Mouse (Mus musculus): Measurements from ENCODE around the gene Kcnj10. TPM values are rescaled to one million over a fixed set of nuclear protein-coding genes. Genes with fewer than 3 reads are reported as not detected.

Gene Kcnj10
- polyA plus RNA-seq, 1 experiment, result 93.5 TPM

DNA sequence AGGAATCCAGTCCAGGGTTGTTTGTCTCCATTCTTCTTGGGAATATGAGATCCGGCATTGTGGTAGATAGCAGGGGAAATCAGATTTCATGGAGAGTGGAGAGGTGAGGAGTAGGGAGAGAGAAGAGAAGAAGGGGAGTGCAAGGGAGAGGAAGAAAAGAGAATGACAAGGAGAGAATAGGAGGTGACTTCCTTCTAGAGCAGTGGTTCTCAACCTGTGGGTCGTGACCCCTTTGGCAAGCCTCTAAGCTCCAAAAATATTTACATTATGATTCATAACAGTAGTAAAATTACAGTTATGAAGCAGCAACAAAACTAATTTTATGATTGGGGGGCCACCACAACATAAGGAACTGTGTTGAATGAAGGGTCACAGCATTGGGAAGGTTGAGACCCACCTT, 8.1 kb upstream of the Kcnj10 start:
- Histone ChIP-seq H3K4me3 (ENCODE audit: insufficient read depth, low read depth, low read length) (no peak overlapping the region), H3K4me1 (ENCODE audit: control insufficient read depth, insufficient read depth, low read length) (peaks cover 4% of the 10 kb centered on the region), H3K27ac (ENCODE audit: insufficient read depth, low read depth, low read length) (no peak overlapping the region)
- WGBS, result 91% methylated on average over 2 of the region's 2 CpGs
- TF ChIP-seq CTCF (IDR thresholded peaks at IDR 0.05; ENCODE audit: insufficient read depth, low read depth, low read length) (no peak), POLR2A (IDR thresholded peaks at IDR 0.05; ENCODE audit: insufficient read depth, low read depth, low read length) (no peak)

DNA sequence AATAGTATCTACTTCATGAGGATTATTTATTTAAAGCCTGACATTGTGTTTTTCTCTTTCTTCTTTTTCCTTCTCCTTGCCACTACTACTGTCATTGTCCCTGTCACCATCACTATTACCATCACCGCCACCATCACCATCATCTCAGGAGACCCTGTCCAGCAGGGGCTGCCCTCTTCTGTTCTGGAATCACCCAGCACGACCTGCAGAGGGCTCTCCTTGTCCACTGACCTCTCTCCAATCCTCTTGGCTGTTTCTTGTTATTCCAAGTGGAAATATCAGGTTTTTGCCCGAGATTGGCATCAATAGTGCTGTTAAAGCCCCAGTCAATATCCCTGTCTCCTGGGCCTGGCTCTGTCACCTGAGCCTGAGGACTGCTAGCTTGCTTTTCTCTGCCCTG, 7.5 kb upstream of the Kcnj10 start:
- H3K27ac ChIP-seq (ENCODE audit: insufficient read depth, low read depth, low read length), result no peak overlapping the region
- 42% methylated on average over 3 of the region's 3 CpGs for WGBS
- TF ChIP-seq POLR2A (IDR thresholded peaks at IDR 0.05; ENCODE audit: insufficient read depth, low read depth, low read length), result no peak
- no peak for TF ChIP-seq CTCF (IDR thresholded peaks at IDR 0.05; ENCODE audit: insufficient read depth, low read depth, low read length)

DNA sequence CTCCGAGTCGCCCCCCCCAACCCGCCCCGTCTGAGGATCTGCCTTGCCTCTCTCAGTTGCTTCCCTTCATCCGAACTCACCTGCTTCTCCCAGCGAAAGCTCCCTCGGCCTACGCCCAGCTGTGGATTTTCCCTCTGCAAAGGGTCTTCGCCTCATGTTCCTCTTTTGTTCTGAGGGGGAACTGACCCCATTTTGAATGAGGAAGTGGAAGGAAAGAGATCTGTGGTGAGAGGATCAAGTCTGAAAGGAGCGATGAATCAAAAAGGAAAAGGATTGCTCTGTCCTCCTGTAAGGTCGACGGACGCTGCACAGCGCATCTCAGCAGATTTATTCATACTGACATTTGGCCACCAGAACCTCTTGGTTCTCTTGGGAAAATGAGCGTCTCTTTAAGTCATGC, 5.2 kb upstream of the Kcnj10 start:
- WGBS, result 87% methylated on average over 15 of the region's 15 CpGs
- H3K4me3 ChIP-seq (ENCODE audit: insufficient read depth, low read depth, low read length), result no peak overlapping the region
- no peak for TF ChIP-seq POLR2A (IDR thresholded peaks at IDR 0.05; ENCODE audit: insufficient read depth, low read depth, low read length)
- TF ChIP-seq CTCF (IDR thresholded peaks at IDR 0.05; ENCODE audit: insufficient read depth, low read depth, low read length), result no peak
- H3K27ac ChIP-seq (ENCODE audit: insufficient read depth, low read depth, low read length), result no peak overlapping the region
- peaks cover 4% of the 10 kb centered on the region for H3K4me1 ChIP-seq (ENCODE audit: control insufficient read depth, insufficient read depth, low read length)

More for the DNA sequence above, 7.5 kb upstream of the Kcnj10 start:
- Histone ChIP-seq H3K4me3 (ENCODE audit: insufficient read depth, low read depth, low read length) (no peak overlapping the region), H3K4me1 (ENCODE audit: control insufficient read depth, insufficient read depth, low read length) (peaks cover 4% of the 10 kb centered on the region)

DNA sequence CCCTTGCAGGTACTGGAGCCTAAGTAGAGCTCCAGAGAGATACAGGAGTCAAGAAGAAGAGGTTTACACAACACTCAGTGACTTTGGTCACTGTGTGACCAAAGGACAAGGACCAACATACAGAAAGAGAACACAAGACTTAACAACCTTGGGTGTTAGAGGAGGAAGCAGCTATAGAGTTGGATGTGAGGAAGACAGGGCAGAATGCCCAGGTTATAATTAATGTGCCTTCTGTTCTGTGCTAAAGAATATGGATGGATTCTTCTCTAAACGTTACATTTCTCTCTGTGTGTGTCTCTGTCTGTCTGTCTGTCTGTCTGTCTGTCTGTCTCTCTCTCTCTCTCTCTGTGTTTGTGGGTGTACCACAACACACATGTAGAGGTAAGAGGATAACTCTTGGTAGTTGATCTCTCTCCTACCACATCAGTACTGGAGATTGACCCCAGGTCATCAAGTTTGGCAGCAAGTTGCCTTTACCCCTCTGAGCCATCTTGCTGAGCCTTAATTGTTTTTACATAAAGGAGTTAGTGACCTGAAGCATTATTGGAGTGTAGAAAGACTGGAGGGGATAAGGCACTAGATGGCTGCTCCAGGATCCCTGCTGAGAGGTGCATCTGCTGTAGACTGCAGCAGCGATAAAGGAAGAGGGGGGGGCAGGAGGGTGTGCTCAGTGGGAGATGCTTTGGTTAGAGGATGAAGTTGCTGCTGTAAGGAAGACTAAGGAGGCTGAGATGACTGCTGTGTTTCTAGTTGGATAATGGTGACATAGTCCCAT, 3.4 kb upstream of the Kcnj10 start:
- H3K27ac ChIP-seq (ENCODE audit: insufficient read depth, low read depth, low read length), result no peak overlapping the region
- peaks cover 10% of the 10 kb centered on the region for H3K4me1 ChIP-seq (ENCODE audit: control insufficient read depth, insufficient read depth, low read length)
- 34% methylated on average over 2 of the region's 2 CpGs for WGBS
- no peak overlapping the region for H3K4me3 ChIP-seq (ENCODE audit: insufficient read depth, low read depth, low read length)
- TF ChIP-seq POLR2A (IDR thresholded peaks at IDR 0.05; ENCODE audit: insufficient read depth, low read depth, low read length) (no peak), CTCF (IDR thresholded peaks at IDR 0.05; ENCODE audit: insufficient read depth, low read depth, low read length) (no peak)

DNA sequence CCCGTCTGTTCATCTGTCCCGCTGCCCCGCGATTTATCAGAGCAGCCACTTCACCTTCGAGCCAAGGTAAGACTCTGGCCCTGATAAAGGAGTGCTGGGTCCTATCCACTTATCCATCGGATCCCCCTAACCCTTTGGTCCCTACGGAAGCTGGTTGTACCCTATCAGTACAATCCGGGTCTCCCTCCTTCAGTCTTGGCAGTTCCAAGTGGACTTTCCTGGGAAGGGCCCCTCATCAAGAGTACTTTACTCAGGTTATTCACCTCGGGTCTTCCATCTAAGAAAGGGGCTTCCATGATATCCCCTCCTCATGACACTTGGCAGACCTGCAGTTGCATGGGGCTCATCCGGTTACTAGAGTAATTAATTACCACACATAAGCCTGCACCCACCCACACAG, 376 bp downstream of the Kcnj10 start:
- H3K4me1 ChIP-seq (ENCODE audit: control insufficient read depth, insufficient read depth, low read length), result peaks cover 10% of the 10 kb centered on the region
- TF ChIP-seq CTCF (IDR thresholded peaks at IDR 0.05; ENCODE audit: insufficient read depth, low read depth, low read length) (no peak), POLR2A (IDR thresholded peaks at IDR 0.05; ENCODE audit: insufficient read depth, low read depth, low read length) (no peak)
- peak overlapping the region; percentile 62; the same call in 1 of the 2 replicates for H3K27ac ChIP-seq (ENCODE audit: insufficient read depth, low read depth, low read length)
- H3K4me3 ChIP-seq (ENCODE audit: insufficient read depth, low read depth, low read length), result peak overlapping the region; percentile 39
- WGBS, result 8% methylated on average over 10 of the region's 10 CpGs

DNA sequence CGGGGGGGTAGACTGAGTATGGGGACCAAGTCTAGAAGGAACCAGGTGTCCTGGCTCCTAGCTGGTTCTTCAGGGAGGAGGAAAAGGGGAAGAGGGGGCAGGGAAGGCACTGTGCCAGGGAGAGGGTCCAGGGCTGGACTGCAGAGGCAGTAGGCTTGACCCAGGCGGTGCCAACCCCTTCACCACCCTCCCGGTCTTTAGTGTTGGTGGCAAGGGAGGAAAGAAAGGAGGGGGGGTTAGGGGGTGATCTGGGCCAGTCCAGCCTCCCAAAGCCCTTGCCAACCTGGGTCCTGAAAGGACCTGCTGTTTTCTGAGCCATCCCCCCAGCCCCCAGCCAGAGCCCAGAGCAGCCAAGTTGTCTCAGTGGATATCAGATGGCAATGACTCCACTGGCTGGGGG, 1.7 kb downstream of the Kcnj10 start:
- TF ChIP-seq CTCF (IDR thresholded peaks at IDR 0.05; ENCODE audit: insufficient read depth, low read depth, low read length) (no peak), POLR2A (IDR thresholded peaks at IDR 0.05; ENCODE audit: insufficient read depth, low read depth, low read length) (no peak)
- no peak overlapping the region for H3K27ac ChIP-seq (ENCODE audit: insufficient read depth, low read depth, low read length)
- H3K4me3 ChIP-seq (ENCODE audit: insufficient read depth, low read depth, low read length), result no peak overlapping the region
- peaks cover 12% of the 10 kb centered on the region for H3K4me1 ChIP-seq (ENCODE audit: control insufficient read depth, insufficient read depth, low read length)
- WGBS, result 42% methylated on average over 3 of the region's 3 CpGs

DNA sequence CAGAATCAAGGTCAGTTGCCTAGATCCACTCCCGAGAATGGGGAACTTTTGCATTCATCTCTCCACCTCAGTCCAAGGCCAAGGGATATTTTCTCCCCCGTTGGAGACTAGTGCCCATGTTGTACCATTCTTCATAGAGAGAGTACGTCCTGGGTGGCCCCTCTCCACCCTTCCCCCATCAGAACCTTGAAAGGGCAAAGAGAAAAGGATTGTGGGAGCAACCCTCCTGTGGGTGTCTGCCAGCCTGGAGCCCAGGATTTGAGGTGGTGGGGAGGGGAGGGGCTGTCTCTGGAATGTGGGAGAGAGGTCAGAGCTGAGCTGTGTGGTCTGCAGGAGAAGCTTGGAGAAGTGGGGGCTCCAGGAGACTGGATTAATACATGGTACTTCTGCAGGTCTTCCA, 2.9 kb downstream of the Kcnj10 start:
- 49% methylated on average over 3 of the region's 3 CpGs for WGBS
- Histone ChIP-seq H3K4me1 (ENCODE audit: control insufficient read depth, insufficient read depth, low read length) (peaks cover 12% of the 10 kb centered on the region), H3K27ac (ENCODE audit: insufficient read depth, low read depth, low read length) (peak overlapping the region; percentile 64; the same call in 1 of the 2 replicates), H3K4me3 (ENCODE audit: insufficient read depth, low read depth, low read length) (no peak overlapping the region)
- no peak for TF ChIP-seq POLR2A (IDR thresholded peaks at IDR 0.05; ENCODE audit: insufficient read depth, low read depth, low read length)
- TF ChIP-seq CTCF (IDR thresholded peaks at IDR 0.05; ENCODE audit: insufficient read depth, low read depth, low read length), result no peak

DNA sequence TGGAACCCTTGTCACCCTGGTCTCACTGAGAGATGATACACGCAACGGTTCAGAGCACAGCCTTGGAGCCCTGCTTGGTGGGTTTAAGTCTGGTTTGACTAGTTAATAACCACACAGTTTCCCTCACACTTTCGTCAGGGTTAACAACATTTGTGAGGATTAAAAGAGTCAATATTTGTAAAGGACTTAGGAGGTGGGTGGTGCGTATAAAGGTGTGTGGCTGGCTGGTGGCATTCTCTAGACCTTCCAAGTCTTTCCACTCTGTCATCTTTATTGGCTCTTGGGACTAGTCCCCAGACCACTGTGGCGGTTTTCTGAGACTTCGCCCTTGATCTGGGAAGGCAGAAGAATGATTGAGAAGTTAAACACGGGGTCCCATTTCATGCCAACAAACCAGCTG, 3.8 kb downstream of the Kcnj10 start:
- H3K4me1 ChIP-seq (ENCODE audit: control insufficient read depth, insufficient read depth, low read length), result peaks cover 15% of the 10 kb centered on the region
- TF ChIP-seq CTCF (IDR thresholded peaks at IDR 0.05; ENCODE audit: insufficient read depth, low read depth, low read length) (no peak), POLR2A (IDR thresholded peaks at IDR 0.05; ENCODE audit: insufficient read depth, low read depth, low read length) (no peak)
- H3K27ac ChIP-seq (ENCODE audit: insufficient read depth, low read depth, low read length), result 0 out of 2 replicates have a peak overlapping the region, but pooled peaks have one; percentile 20
- no peak overlapping the region for H3K4me3 ChIP-seq (ENCODE audit: insufficient read depth, low read depth, low read length)
- WGBS, result 66% methylated on average over 7 of the region's 7 CpGs

DNA sequence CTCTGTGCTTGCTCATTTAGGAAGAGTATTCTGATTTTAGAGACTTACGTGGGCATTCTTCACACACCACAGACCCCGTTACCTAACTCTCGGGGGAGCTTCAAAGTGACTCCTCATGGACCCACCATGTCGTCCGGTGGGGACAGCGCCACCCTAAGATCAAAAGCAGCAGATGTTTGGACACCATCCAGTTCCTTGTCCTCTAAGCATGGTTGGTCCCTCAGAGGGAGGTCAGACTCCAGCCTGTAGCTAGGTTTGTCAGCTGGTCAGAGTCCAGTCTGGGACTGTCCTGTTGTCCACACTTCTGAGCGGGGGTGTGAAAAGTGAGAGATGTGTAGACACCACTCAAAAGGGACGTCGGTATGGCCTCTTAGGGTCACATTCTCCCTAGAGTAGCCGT, 5.7 kb downstream of the Kcnj10 start:
- Histone ChIP-seq H3K4me1 (ENCODE audit: control insufficient read depth, insufficient read depth, low read length) (peaks cover 14% of the 10 kb centered on the region), H3K27ac (ENCODE audit: insufficient read depth, low read depth, low read length) (peak overlapping the region; percentile 15; the same call in 1 of the 2 replicates), H3K4me3 (ENCODE audit: insufficient read depth, low read depth, low read length) (no peak overlapping the region)
- TF ChIP-seq POLR2A (IDR thresholded peaks at IDR 0.05; ENCODE audit: insufficient read depth, low read depth, low read length) (no peak), CTCF (IDR thresholded peaks at IDR 0.05; ENCODE audit: insufficient read depth, low read depth, low read length) (no peak)
- 65% methylated on average over 10 of the region's 10 CpGs for WGBS
